Mouse (Mus musculus) embryonic facial prominence, embryonic 15.5 days (tissue): ENCODE results near the gene Wdr48. TPM values are rescaled to one million over a fixed set of nuclear protein-coding genes. Genes with fewer than 3 reads are reported as not detected.

ENCODE experiments used
- ATAC-seq: fragments of 200-750 bp; cut with Nextera tagmentation; 2 replicates; pipeline ENCODE4 v1.8.0; 2017; ENCODE audit warnings: low read depth, moderate TSS enrichment; ENCODE audit not compliant: insufficient number of reproducible peaks, low FRiP score, low TSS enrichment
- H3K27ac ChIP-seq: fragments of 300-500 bp; sonication (generic); replicated peaks from 2 replicates; pipeline ENCODE4 v1.5.1; 2015; ENCODE audit warnings: mild to moderate bottlenecking, inconsistent platforms
- H3K27me3 ChIP-seq: fragments of 300-500 bp; sonication (generic); 2 replicates; pipeline ENCODE4 v1.6.1; 2015; ENCODE audit warnings: inconsistent platforms
- H3K36me3 ChIP-seq: fragments of 300-500 bp; sonication (generic); 2 replicates; pipeline ENCODE4 v1.6.1; 2015; ENCODE audit warnings: mild to moderate bottlenecking, inconsistent platforms
- H3K4me1 ChIP-seq: fragments of 300-500 bp; sonication (generic); 2 replicates; pipeline ENCODE4 v1.6.1; 2015; ENCODE audit warnings: inconsistent platforms
- H3K4me2 ChIP-seq: fragments of 300-500 bp; sonication (generic); replicated peaks from 2 replicates; pipeline ENCODE4 v1.6.1; 2015; ENCODE audit warnings: mild to moderate bottlenecking, inconsistent platforms
- H3K4me3 ChIP-seq: fragments of 300-500 bp; sonication (generic); replicated peaks from 2 replicates; pipeline ENCODE4 v1.5.1; 2015; ENCODE audit warnings: mild to moderate bottlenecking, inconsistent platforms
- H3K9ac ChIP-seq: fragments of 300-500 bp; sonication (generic); 2 replicates; pipeline ENCODE4 v1.6.1; 2015; ENCODE audit warnings: inconsistent platforms
- H3K9me3 ChIP-seq: fragments of 300-500 bp; sonication (generic); replicated peaks from 2 replicates; pipeline ENCODE4 v1.6.1; 2016; ENCODE audit warnings: inconsistent platforms
- WGBS: fragments of 180-500 bp; shearing (Covaris S2); methylation state at CpG from one replicate; pipeline ENCODE4 v1.1.7; 2015; 5-methylcytosine and 5-hydroxymethylcytosine counted together
- polyA plus RNA-seq: library from polyadenylated mRNA; unstranded; fragments of >200 nt; fragmentation: Nextera tagmentation; extraction: Ambion mirVana; gene quantifications from 2 replicates; pipeline ENCODE4 v1.2.1, GENCODE M21; 2015

Gene Wdr48
- polyA plus RNA-seq, 1 experiment from 2014 or later: 55.1 TPM

- Histone ChIP-seq H3K9me3 (no peaks in the 10 kb centered on the region), H3K4me1 (peaks cover 16% of the 10 kb centered on the region), H3K27ac (peak overlapping the region; percentile 66), H3K4me2 (no peak overlapping the region), H3K9ac (no peak overlapping the region), H3K4me3 (no peak overlapping the region), H3K36me3 (peaks cover 24% of the 10 kb centered on the region), H3K27me3 (no peaks in the 10 kb centered on the region)
- ATAC-seq: no peak
- WGBS: 63% methylated on average over 7 of the region's 7 CpGs
Measured at GRCm38 (mm10) chr9:119970763-119971656, 76.3 kb downstream of the Wdr48 start.

DNA sequence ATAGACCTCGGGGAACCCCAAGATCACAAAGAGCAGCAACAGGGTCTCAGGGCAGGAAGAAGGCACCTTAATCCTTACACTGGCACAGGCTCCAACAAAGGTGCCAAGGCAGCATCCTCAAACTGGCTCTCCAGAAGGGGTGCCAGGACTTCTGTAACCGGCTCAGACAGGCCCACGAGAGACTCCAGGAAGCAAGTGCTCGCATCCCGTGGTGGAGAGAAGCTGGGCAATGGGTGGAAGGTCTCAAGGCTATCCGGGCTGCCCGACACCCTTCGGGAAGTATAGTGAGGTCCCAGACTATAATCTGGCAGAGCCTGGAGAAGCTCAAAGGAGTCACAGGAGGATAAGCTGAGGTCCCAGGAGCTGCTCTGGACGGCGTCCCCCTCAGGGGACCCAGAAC is 77.5 kb downstream of the Wdr48 start:
- no peaks in the 10 kb centered on the region for H3K9me3 ChIP-seq
- H3K4me2 ChIP-seq: no peak overlapping the region
- H3K27ac ChIP-seq: no peak overlapping the region
- H3K4me3 ChIP-seq: no peak overlapping the region
- ATAC-seq: no peak
- 97% methylated on average over 10 of the region's 10 CpGs for WGBS
- H3K4me1 ChIP-seq: peaks cover 23% of the 10 kb centered on the region
- H3K27me3 ChIP-seq: no peaks in the 10 kb centered on the region
- peaks cover 24% of the 10 kb centered on the region for H3K36me3 ChIP-seq
- no peak overlapping the region for H3K9ac ChIP-seq

- no peaks in the 10 kb centered on the region for H3K9me3 ChIP-seq
- no peak overlapping the region for H3K4me2 ChIP-seq
- peaks cover 24% of the 10 kb centered on the region for H3K36me3 ChIP-seq
- no peaks in the 10 kb centered on the region for H3K27me3 ChIP-seq
- H3K9ac ChIP-seq: no peak overlapping the region
- H3K4me1 ChIP-seq: peaks cover 27% of the 10 kb centered on the region
- no peak overlapping the region for H3K4me3 ChIP-seq
- ATAC-seq: no peak
- 88% methylated on average over 12 of the region's 12 CpGs for WGBS
- H3K27ac ChIP-seq: no peak overlapping the region
Measured at GRCm38 (mm10) chr9:119972582-119972981, 77.9 kb downstream of the Wdr48 start.

DNA sequence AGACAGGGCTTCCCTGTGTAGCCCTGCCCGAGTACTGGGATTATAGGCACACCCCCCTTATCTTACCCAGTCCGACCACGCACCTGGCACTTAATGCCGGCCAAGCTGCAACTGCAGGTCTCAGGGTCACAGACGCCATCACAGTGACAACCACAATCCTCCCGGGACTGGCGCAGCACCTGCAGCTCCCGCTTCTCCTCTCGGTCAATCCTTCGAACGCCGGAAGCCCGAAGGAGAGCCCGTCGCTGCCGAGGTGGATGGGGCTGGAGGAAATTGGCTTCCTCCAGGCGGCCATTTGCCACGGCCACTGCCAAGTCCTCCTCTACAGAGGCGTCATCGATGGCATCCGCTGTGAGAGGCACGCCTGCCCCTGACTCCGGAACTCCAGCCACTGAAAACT is 78.6 kb downstream of the Wdr48 start:
- Histone ChIP-seq H3K9ac (no peak overlapping the region), H3K9me3 (no peaks in the 10 kb centered on the region), H3K27ac (no peak overlapping the region), H3K4me3 (no peak overlapping the region), H3K27me3 (no peaks in the 10 kb centered on the region), H3K4me2 (no peak overlapping the region), H3K4me1 (peaks cover 34% of the 10 kb centered on the region), H3K36me3 (peaks cover 24% of the 10 kb centered on the region)
- WGBS: 91% methylated on average over 23 of the region's 23 CpGs
- ATAC-seq: no peak

DNA sequence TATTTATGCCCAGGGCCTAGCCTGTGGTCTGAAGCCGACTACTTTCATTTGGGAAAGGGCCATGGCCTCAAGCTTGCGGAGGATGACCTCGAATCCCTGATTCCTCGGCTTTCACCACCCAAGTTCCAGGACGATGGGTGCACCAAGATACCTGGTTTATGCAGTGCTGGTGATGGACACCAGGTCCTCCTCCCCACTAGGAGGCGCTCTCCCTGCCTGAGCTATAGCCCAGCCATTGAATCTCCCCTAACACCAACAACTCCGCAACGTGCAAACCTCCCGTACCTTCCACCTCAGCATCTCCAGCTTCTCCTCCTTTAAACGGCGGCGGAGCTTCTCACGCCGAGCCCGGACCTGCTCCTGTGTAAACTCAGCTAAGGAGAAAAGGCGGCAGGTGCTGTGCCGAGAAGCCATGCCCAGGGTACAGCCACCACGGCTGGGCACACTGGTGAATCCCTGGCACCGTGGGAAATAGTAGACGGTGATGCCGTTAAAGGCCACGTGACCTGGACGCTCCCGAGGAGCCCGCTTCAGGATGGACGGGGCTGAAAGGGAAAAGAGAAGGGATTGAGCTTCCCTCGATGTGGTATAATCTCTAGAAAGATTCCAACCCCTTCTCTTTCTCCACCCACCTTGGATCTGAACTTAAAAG is 79.3 kb downstream of the Wdr48 start:
- peaks cover 24% of the 10 kb centered on the region for H3K36me3 ChIP-seq
- H3K27me3 ChIP-seq: no peaks in the 10 kb centered on the region
- no peak for ATAC-seq
- H3K27ac ChIP-seq: no peak overlapping the region
- 90% methylated on average over 27 of the region's 27 CpGs for WGBS
- H3K9me3 ChIP-seq: no peaks in the 10 kb centered on the region
- H3K9ac ChIP-seq: no peak overlapping the region
- H3K4me3 ChIP-seq: no peak overlapping the region
- H3K4me1 ChIP-seq: peaks cover 40% of the 10 kb centered on the region
- H3K4me2 ChIP-seq: no peak overlapping the region

DNA sequence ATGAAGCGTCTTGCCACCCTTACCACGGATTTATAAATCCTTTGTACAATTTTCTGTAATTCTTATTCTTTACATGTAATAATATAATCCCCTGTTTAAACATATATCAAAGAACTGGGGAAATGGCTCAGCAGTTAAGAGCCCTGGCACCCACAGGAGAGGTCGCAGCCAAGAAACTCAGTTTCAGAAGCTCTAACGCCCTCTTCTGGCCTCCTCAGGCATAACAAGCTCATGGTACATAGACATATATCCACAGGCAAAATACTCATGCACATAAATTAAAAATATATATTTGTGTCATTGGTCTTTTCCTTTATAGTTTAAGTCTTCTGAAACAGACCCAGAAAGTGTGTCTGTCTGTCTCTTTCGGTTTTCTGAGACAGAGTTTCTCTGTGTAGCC is 79.9 kb downstream of the Wdr48 start:
- Histone ChIP-seq H3K36me3 (peaks cover 24% of the 10 kb centered on the region), H3K4me1 (peaks cover 45% of the 10 kb centered on the region), H3K4me3 (no peak overlapping the region), H3K4me2 (no peak overlapping the region), H3K27me3 (no peaks in the 10 kb centered on the region), H3K9ac (no peak overlapping the region), H3K9me3 (no peaks in the 10 kb centered on the region), H3K27ac (no peak overlapping the region)
- WGBS: 80% methylated on average over 5 of the region's 5 CpGs
- ATAC-seq: no peak

GRCm38 (mm10) chr9:119975286-119975685 is 80.6 kb downstream of the Wdr48 start:
- no peaks in the 10 kb centered on the region for H3K27me3 ChIP-seq
- H3K4me1 ChIP-seq: peaks cover 46% of the 10 kb centered on the region
- ATAC-seq: no peak
- H3K4me2 ChIP-seq: no peak overlapping the region
- no peak overlapping the region for H3K27ac ChIP-seq
- peaks cover 24% of the 10 kb centered on the region for H3K36me3 ChIP-seq
- H3K9ac ChIP-seq: no peak overlapping the region
- H3K4me3 ChIP-seq: no peak overlapping the region
- H3K9me3 ChIP-seq: no peaks in the 10 kb centered on the region
- WGBS: 91% methylated on average over 4 of the region's 4 CpGs

Other genes starting within 250 kb of the Wdr48 start
- gene Scn10a, start 175.6 kb upstream of the Wdr48 start, polyA plus RNA-seq: 0.03 and 0.05 TPM in 2 replicates
- gene Scn11a, start 69.4 kb upstream of the Wdr48 start, polyA plus RNA-seq: 0.04 and 0.08 TPM in 2 replicates
- gene Gorasp1, start 42.7 kb downstream of the Wdr48 start, polyA plus RNA-seq: 32.5 and 32.6 TPM in 2 replicates
- gene Ttc21a, start 42.7 kb downstream of the Wdr48 start, polyA plus RNA-seq: 1.5 and 2.6 TPM in 2 replicates
- 5.7 and 6.7 TPM in 2 replicates for gene Csrnp1, start 89.8 kb downstream of the Wdr48 start, polyA plus RNA-seq
- gene Xirp1, start 128.7 kb downstream of the Wdr48 start, polyA plus RNA-seq: 2.6 and 3.6 TPM in 2 replicates
- gene Cx3cr1, start 175.0 kb downstream of the Wdr48 start, polyA plus RNA-seq: 15.7 and 17.1 TPM in 2 replicates
- 3.0 and 3.8 TPM in 2 replicates for gene Ccr8, start 197.2 kb downstream of the Wdr48 start, polyA plus RNA-seq
- 28.4 and 30.1 TPM in 2 replicates for gene Slc25a38, start 215.5 kb downstream of the Wdr48 start, polyA plus RNA-seq
- gene Rpsa, start 232.8 kb downstream of the Wdr48 start, polyA plus RNA-seq: 1,545 and 1,556 TPM in 2 replicates